Mouse (Mus musculus) MEL (cell line): ENCODE measurements around the gene Rbfox2. TPM values are rescaled to one million over a fixed set of nuclear protein-coding genes. Genes with fewer than 3 reads are reported as not detected.

Experiments used
- DNase-seq: peaks from one replicate; pipeline ENCODE4 v3.0.0; 2011; ENCODE audit warnings: low read depth, low spot score
- H3K27ac ChIP-seq: 2 replicates; pipeline ENCODE4 v1.5.1; 2012; ENCODE audit warnings: low read depth, mild to moderate bottlenecking, control low read depth, low read length, moderate library complexity; ENCODE audit not compliant: control insufficient read depth
- H3K27me3 ChIP-seq, 2 experiments: fragments of 150-350 bp in 1 of 2; sonication (generic) in 1 of 2; 2 replicates each; pipeline ENCODE4 v1.6.1; 2012; ENCODE audit warnings: low read length in 2 of 2, mild to moderate bottlenecking in 2 of 2, improper control_type of control experiment in 1 of 2, moderate library complexity in 1 of 2; ENCODE audit not compliant: insufficient read depth in 2 of 2, control insufficient read depth in 1 of 2
- H3K36me3 ChIP-seq, 2 experiments: 2 replicates each; pipeline ENCODE4 v1.6.1; 2012 to 2014; ENCODE audit warnings: low read length in 2 of 2, improper control_type of control experiment in 1 of 2, inconsistent platforms in 1 of 2, mild to moderate bottlenecking in 1 of 2; ENCODE audit not compliant: insufficient read depth in 2 of 2, control insufficient read depth in 1 of 2
- H3K4me1 ChIP-seq, 2 experiments: fragments of 150-350 bp in 1 of 2; sonication (generic) in 1 of 2; 2 replicates each; pipeline ENCODE4 v1.6.1; 2012; ENCODE audit warnings: low read length in 2 of 2, improper control_type of control experiment in 1 of 2, mild to moderate bottlenecking in 1 of 2; ENCODE audit not compliant: insufficient read depth in 2 of 2, control insufficient read depth in 1 of 2
- H3K4me3 ChIP-seq, 2 experiments: fragments of 150-350 bp in 1 of 2; sonication (generic) in 1 of 2; 2 replicates each; pipeline ENCODE4 v1.5.1; 2012; ENCODE audit warnings: low read depth in 2 of 2, low read length in 2 of 2, mild to moderate bottlenecking in 2 of 2, moderate library complexity in 2 of 2, control low read depth in 1 of 2, improper control_type of control experiment in 1 of 2; ENCODE audit not compliant: control insufficient read depth in 1 of 2, insufficient read depth in 1 of 2
- H3K79me2 ChIP-seq: 2 replicates; pipeline ENCODE4 v1.6.1; 2012; ENCODE audit warnings: mild to moderate bottlenecking, low read length, moderate library complexity; ENCODE audit not compliant: control insufficient read depth, poor library complexity, insufficient read depth
- H3K9ac ChIP-seq: 2 replicates; pipeline ENCODE4 v1.6.1; 2012; ENCODE audit warnings: low read depth, mild to moderate bottlenecking, control low read depth, low read length, moderate library complexity; ENCODE audit not compliant: control insufficient read depth, poor library complexity, severe bottlenecking
- H3K9me3 ChIP-seq: fragments of 150-350 bp; sonication (generic); replicated peaks from 2 replicates; pipeline ENCODE4 v1.6.1; 2012; ENCODE audit warnings: mild to moderate bottlenecking, low read length, improper control_type of control experiment, moderate library complexity; ENCODE audit not compliant: insufficient read depth
- CHD1 ChIP-seq: IDR thresholded peaks from 2 replicates; pipeline ENCODE4 v1.6.1; 2012; ENCODE audit warnings: low read depth, mild to moderate bottlenecking, inconsistent platforms, low read length, improper control_type of control experiment
- CTCF ChIP-seq, 3 experiments: IDR thresholded peaks in 2 of 3; conservative IDR thresholded peaks in 1 of 3; 2 replicates each; pipeline ENCODE4 v1.5.1; 2011 to 2012; ENCODE audit warnings: low read length in 3 of 3, low read depth in 2 of 3, mild to moderate bottlenecking in 2 of 3, improper control_type of control experiment in 1 of 3, inconsistent platforms in 1 of 3, mixed read lengths in 1 of 3, moderate library complexity in 1 of 3; ENCODE audit not compliant: control insufficient read depth in 1 of 3, insufficient read depth in 1 of 3, poor library complexity in 1 of 3, severe bottlenecking in 1 of 3
- ELF1 ChIP-seq: IDR thresholded peaks from 2 replicates; pipeline ENCODE4 v1.6.1; 2014; ENCODE audit warnings: low read depth, mild to moderate bottlenecking, inconsistent platforms, low read length, improper control_type of control experiment, moderate library complexity
- EP300 ChIP-seq, 2 experiments: IDR thresholded peaks; 2 replicates each; pipeline ENCODE4 v1.6.1; 2011; ENCODE audit warnings: improper control_type of control experiment in 2 of 2, low read length in 2 of 2, low read depth in 1 of 2, mild to moderate bottlenecking in 1 of 2
- HCFC1 ChIP-seq: IDR thresholded peaks from 2 replicates; pipeline ENCODE4 v1.6.1; 2012; ENCODE audit warnings: low read depth, mild to moderate bottlenecking, inconsistent platforms, low read length, improper control_type of control experiment, moderate library complexity
- MAZ ChIP-seq: IDR thresholded peaks from 2 replicates; pipeline ENCODE4 v1.6.1; 2012; ENCODE audit warnings: low read depth, mild to moderate bottlenecking, inconsistent platforms, low read length, improper control_type of control experiment
- MEF2A ChIP-seq: IDR thresholded peaks from 2 replicates; pipeline ENCODE4 v1.6.1; 2014; ENCODE audit warnings: low read depth, mild to moderate bottlenecking, inconsistent platforms, low read length, improper control_type of control experiment; ENCODE audit not compliant: poor library complexity, insufficient replicate concordance, severe bottlenecking; ENCODE audit errors: extremely low read depth
- MYB ChIP-seq: IDR thresholded peaks from 2 replicates; pipeline ENCODE4 v1.6.1; 2011; ENCODE audit warnings: mild to moderate bottlenecking, low read depth, low read length, improper control_type of control experiment
- MYC ChIP-seq: IDR thresholded peaks from 2 replicates; pipeline ENCODE4 v1.6.1; 2011; ENCODE audit warnings: low read depth, mild to moderate bottlenecking, low read length, improper control_type of control experiment, moderate library complexity
- NRF1 ChIP-seq: IDR thresholded peaks from 2 replicates; pipeline ENCODE4 v1.6.1; 2014; ENCODE audit warnings: low read depth, mild to moderate bottlenecking, inconsistent platforms, low read length, improper control_type of control experiment, moderate library complexity; ENCODE audit not compliant: poor library complexity, insufficient read depth, severe bottlenecking
- POLR2AphosphoS2 ChIP-seq: IDR thresholded peaks from 2 replicates; pipeline ENCODE4 v1.6.1; 2011; ENCODE audit warnings: low read length, improper control_type of control experiment
- POLR2AphosphoS5 ChIP-seq: IDR thresholded peaks from 2 replicates; pipeline ENCODE4 v1.6.1; 2012; ENCODE audit warnings: low read depth, borderline replicate concordance, mild to moderate bottlenecking, inconsistent platforms, low read length, moderate library complexity, mixed read lengths
- RAD21 ChIP-seq: IDR thresholded peaks from 2 replicates; pipeline ENCODE4 v1.6.1; 2011; ENCODE audit warnings: mild to moderate bottlenecking, low read depth, low read length, improper control_type of control experiment
- UBTF ChIP-seq: IDR thresholded peaks from 2 replicates; pipeline ENCODE4 v1.6.1; 2012; ENCODE audit warnings: low read depth, mild to moderate bottlenecking, inconsistent platforms, low read length, improper control_type of control experiment, moderate library complexity, borderline replicate concordance; ENCODE audit not compliant: insufficient read depth
- USF1 ChIP-seq: IDR thresholded peaks from 2 replicates; pipeline ENCODE4 v1.6.1; 2014; ENCODE audit warnings: low read depth, mild to moderate bottlenecking, inconsistent platforms, low read length, improper control_type of control experiment, moderate library complexity
- ZC3H11A ChIP-seq: IDR thresholded peaks from 2 replicates; pipeline ENCODE4 v1.6.1; 2012; ENCODE audit warnings: low read depth, mild to moderate bottlenecking, inconsistent platforms, low read length, improper control_type of control experiment
- ZMIZ1 ChIP-seq: IDR thresholded peaks from 2 replicates; pipeline ENCODE4 v1.6.1; 2012; ENCODE audit warnings: low read depth, mild to moderate bottlenecking, inconsistent platforms, low read length, improper control_type of control experiment, moderate library complexity
- polyA plus RNA-seq, 2 experiments: library from polyadenylated mRNA; stranded (reverse) in 1 of 2; unstranded in 1 of 2; fragments of >175 nt in 1 of 2; fragments of >200 nt in 1 of 2; gene quantifications; 2 replicates each; pipeline versions ENCODE4 v1.2.1 to v1.2.4; 2012; ENCODE audit warnings: low replicate concordance in 2 of 2, low read depth in 1 of 2; ENCODE audit not compliant: insufficient read length in 2 of 2, insufficient read depth in 1 of 2, missing spikeins in 1 of 2
- total RNA-seq: library from RNA; depleted of rRNA; stranded (reverse); fragments of 300-350 nt; gene quantifications from 2 replicates; pipeline ENCODE4 v1.2.3, GENCODE M21; 2012

Gene Rbfox2
- total and polyA plus RNA-seq, 3 experiments, result 3.4 to 6.0 TPM; not detected in 1

DNA sequence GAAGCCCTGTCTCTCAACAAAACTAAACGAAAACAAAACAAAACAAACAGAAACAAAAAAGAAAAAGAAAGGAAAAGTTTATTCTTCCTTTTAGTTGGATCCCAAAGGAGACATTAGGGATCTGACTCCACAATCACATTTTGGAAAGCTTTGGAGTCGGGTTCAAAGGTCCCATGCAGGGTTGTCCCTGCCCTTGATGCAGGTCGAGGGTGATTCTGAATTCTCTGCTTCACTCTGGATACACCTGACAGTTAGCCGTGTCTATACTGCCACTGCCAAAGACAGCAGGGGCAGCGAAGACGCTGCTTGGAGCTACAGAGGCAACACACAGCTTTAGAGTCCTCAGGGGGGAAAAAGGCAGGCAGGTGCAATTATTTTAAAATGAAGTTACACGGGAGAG is 194.9 kb downstream of the Rbfox2 start:
- no peak overlapping the region for H3K9ac ChIP-seq
- no peaks in the 10 kb centered on the region for H3K4me1 ChIP-seq
- H3K79me2 ChIP-seq, result no peaks in the 10 kb centered on the region
- H3K27ac ChIP-seq, result no peak overlapping the region
- H3K9me3 ChIP-seq, result no peaks in the 10 kb centered on the region
- no peaks in the 10 kb centered on the region for H3K27me3 ChIP-seq
- no peaks in the 10 kb centered on the region for H3K36me3 ChIP-seq
- TF ChIP-seq EP300 (IDR thresholded peaks at IDR 0.05; ENCODE audit: low read depth in 1 of 2, low read length in 2 of 2) (no peak), MAZ (no peak), USF1 (no peak), CHD1 (no peak), NRF1 (no peak), ZC3H11A (no peak), ELF1 (no peak), MYC (no peak), MYB (no peak), HCFC1 (no peak), UBTF (no peak), MEF2A (no peak), POLR2AphosphoS2 (no peak), POLR2AphosphoS5 (no peak), ZMIZ1 (no peak), RAD21 (no peak)
- no peak for DNase-seq
- no peak overlapping the region for H3K4me3 ChIP-seq

DNA sequence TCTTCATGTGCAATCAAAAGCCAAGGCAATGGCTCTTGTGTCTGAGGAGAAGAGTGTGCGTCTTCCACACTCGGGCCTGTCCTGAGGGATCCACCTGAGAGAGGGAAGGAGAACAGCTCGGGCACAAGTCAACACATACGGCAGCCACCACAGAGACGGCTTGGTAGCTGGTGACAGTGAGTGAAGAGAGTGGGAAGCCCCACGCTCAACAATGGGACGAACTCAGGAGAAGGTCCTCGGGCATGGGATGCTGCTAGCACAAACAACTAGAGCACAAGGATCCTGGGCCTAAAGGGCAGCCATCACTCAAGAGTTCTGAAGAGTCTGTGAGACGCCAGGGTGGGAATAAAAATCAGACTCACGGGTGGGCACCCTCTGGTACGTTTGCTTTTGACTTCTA is 196.4 kb downstream of the Rbfox2 start:
- Histone ChIP-seq H3K79me2 (no peaks in the 10 kb centered on the region), H3K9me3 (no peaks in the 10 kb centered on the region), H3K36me3 (no peaks in the 10 kb centered on the region), H3K27me3 (no peaks in the 10 kb centered on the region), H3K4me1 (no peaks in the 10 kb centered on the region), H3K4me3 (no peak overlapping the region), H3K9ac (no peak overlapping the region), H3K27ac (no peak overlapping the region)
- TF ChIP-seq CTCF (IDR thresholded peaks at IDR 0.05 in 2 of 3, conservative IDR thresholded peaks at IDR 0.05 in 1 of 3; ENCODE audit: control insufficient read depth in 1 of 3, insufficient read depth in 1 of 3, low read depth in 2 of 3, low read length in 3 of 3, poor library complexity in 1 of 3, severe bottlenecking in 1 of 3) (no peak), CHD1 (no peak)
- DNase-seq, result no peak
